Mouse (Mus musculus): ENCODE results near the gene 4930452B06Rik. TPM values are rescaled to one million over a fixed set of nuclear protein-coding genes. Genes with fewer than 3 reads are reported as not detected.
"Not testable (repeated sequence)": the region's sequence is repeated elsewhere in the genome, so short reads cannot be mapped to it uniquely, and the experiment has no call there.

Gene 4930452B06Rik
- total and polyA plus RNA-seq, 2 experiments from 2014 or later, result 9.2 to 10.9 TPM

- H3K4me2 ChIP-seq (ENCODE audit: low read depth), result no peak overlapping the region
- ATAC-seq, result no peak
- no peaks in the 10 kb centered on the region for H3K27me3 ChIP-seq (ENCODE audit: insufficient read depth, low read length)
- no peak overlapping the region for H3K9ac ChIP-seq
- no peak for DNase-seq
- no peaks in the 10 kb centered on the region for H3K4me1 ChIP-seq (ENCODE audit: insufficient read depth)
- no peak overlapping the region for H3K4me3 ChIP-seq (ENCODE audit: low read depth, low read length)
- TF ChIP-seq CTCF (IDR thresholded peaks at IDR 0.05; ENCODE audit: low read depth), result no peak
- no peak overlapping the region for H3K27ac ChIP-seq (ENCODE audit: low read depth, low read length)
- no peaks in the 10 kb centered on the region for H3K9me3 ChIP-seq (ENCODE audit: low read length)
- H3K36me3 ChIP-seq (ENCODE audit: insufficient read depth), result no peaks in the 10 kb centered on the region
These were observed 54.0 kb downstream of the 4930452B06Rik start for GRCm38 (mm10) chr14:8612080-8612479.

- no peaks in the 10 kb centered on the region for H3K4me1 ChIP-seq (ENCODE audit: insufficient read depth)
- no peak for TF ChIP-seq CTCF (IDR thresholded peaks at IDR 0.05; ENCODE audit: low read depth)
- 79% methylated on average over 3 of the region's 3 CpGs for WGBS
- no peak overlapping the region for H3K4me2 ChIP-seq (ENCODE audit: low read depth)
- no peak overlapping the region for H3K27ac ChIP-seq (ENCODE audit: low read depth, low read length)
- no peaks in the 10 kb centered on the region for H3K9me3 ChIP-seq (ENCODE audit: low read length)
- H3K9ac ChIP-seq, result no peak overlapping the region
- DNase-seq, result no peak
- H3K27me3 ChIP-seq (ENCODE audit: insufficient read depth, low read length), result no peaks in the 10 kb centered on the region
- H3K4me3 ChIP-seq (ENCODE audit: low read depth, low read length), result no peak overlapping the region
- H3K36me3 ChIP-seq (ENCODE audit: insufficient read depth), result no peaks in the 10 kb centered on the region
- no peak for ATAC-seq
These were observed 55.9 kb downstream of the 4930452B06Rik start for GRCm38 (mm10) chr14:8610108-8610507.

DNA sequence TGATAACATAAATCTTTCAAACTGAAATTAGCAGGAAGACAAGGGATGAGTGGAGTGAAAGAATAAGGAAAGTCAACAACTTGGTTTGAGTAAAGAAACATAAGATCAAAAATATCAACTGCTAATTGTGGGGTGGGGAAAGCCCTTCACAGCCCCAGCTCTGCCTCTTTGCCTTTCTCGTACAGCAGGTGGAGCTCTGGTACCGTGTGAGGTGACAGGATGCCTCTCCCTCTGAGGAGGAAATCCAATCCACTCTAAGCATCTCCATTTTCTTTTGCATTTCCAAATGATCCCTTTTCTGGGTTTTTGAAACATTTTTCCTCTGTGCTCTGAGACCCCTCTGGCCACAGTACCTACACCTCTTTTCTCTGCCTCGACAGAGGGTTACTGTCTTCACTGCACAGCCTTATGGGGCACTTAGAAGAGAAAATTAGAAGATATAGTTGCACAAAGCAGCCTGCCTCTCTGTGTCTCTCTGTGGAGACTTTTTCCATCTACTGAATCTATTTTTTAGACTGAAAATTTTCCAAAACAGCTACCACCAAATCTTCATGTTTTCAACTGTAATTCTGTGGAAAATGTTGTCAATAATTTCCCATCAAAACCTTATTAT, 57.4 kb downstream of the 4930452B06Rik start:
- peak; percentile 89 for TF ChIP-seq CTCF (IDR thresholded peaks at IDR 0.05; ENCODE audit: low read depth)
- no peaks in the 10 kb centered on the region for H3K4me1 ChIP-seq (ENCODE audit: insufficient read depth)
- H3K4me3 ChIP-seq (ENCODE audit: low read depth, low read length), result no peak overlapping the region
- H3K27me3 ChIP-seq (ENCODE audit: insufficient read depth, low read length), result no peaks in the 10 kb centered on the region
- ATAC-seq (peak; percentile 90), DNase-seq (peak; percentile 79)
- H3K27ac ChIP-seq (ENCODE audit: low read depth, low read length), result no peak overlapping the region
- no peaks in the 10 kb centered on the region for H3K36me3 ChIP-seq (ENCODE audit: insufficient read depth)
- no peaks in the 10 kb centered on the region for H3K9me3 ChIP-seq (ENCODE audit: low read length)
- H3K4me2 ChIP-seq (ENCODE audit: low read depth), result no peak overlapping the region
- 7% methylated on average over 3 of the region's 3 CpGs for WGBS
- no peak overlapping the region for H3K9ac ChIP-seq

DNA sequence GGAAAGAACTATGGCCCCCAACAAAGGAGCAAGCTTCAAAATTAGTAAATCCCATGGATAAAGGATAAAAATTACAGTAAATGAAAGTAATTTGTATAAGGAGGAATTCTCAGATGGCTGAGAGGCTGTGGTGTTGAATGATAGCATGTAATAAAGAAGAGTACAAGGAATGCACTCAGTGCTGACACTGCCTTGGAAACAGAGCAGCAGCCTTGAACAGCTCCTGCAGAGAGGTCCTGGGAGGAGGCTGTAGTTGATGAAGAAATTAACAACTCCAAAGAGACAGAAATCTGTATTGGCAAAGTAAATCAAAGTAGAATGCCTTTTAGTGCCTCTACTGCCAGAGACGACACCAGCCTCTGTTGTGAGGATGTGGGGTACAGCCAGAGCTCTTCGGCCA, 61.1 kb downstream of the 4930452B06Rik start:
- Histone ChIP-seq H3K4me1 (ENCODE audit: insufficient read depth) (no peaks in the 10 kb centered on the region), H3K4me2 (ENCODE audit: low read depth) (no peak overlapping the region), H3K9me3 (ENCODE audit: low read length) (no peaks in the 10 kb centered on the region), H3K36me3 (ENCODE audit: insufficient read depth) (no peaks in the 10 kb centered on the region), H3K27ac (ENCODE audit: low read depth, low read length) (no peak overlapping the region), H3K9ac (no peak overlapping the region), H3K27me3 (ENCODE audit: insufficient read depth, low read length) (no peaks in the 10 kb centered on the region), H3K4me3 (ENCODE audit: low read depth, low read length) (no peak overlapping the region)
- 86% methylated on average over 2 of the region's 2 CpGs for WGBS
- DNase-seq, result no peak
- no peak for TF ChIP-seq CTCF (IDR thresholded peaks at IDR 0.05; ENCODE audit: low read depth)
- ATAC-seq, result no peak

DNA sequence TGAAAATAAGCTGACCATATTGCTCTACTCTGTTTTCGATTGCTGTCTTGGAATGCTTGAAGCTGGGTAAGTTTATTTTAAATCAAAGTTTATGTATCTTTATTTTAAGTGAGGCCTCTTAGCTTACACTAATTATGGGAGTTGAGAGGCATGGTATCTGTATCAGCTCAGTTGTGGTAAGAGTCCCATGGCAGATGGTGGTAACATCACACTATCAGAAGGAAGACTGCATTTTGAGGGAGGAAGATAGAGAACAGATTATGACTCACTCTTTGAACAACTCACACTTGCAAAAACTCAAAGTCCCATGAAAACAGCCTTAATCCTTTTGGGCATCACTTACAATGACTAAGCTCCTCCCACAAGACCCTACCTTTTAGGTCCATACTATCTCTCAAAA, 81.0 kb downstream of the 4930452B06Rik start:
- Histone ChIP-seq H3K4me1 (ENCODE audit: insufficient read depth) (no peaks in the 10 kb centered on the region), H3K36me3 (ENCODE audit: insufficient read depth) (no peaks in the 10 kb centered on the region), H3K27ac (ENCODE audit: low read depth, low read length) (no peak overlapping the region), H3K9ac (no peak overlapping the region), H3K4me3 (ENCODE audit: low read depth, low read length) (no peak overlapping the region), H3K9me3 (ENCODE audit: low read length) (no peaks in the 10 kb centered on the region), H3K27me3 (ENCODE audit: insufficient read depth, low read length) (no peaks in the 10 kb centered on the region), H3K4me2 (ENCODE audit: low read depth) (no peak overlapping the region)
- TF ChIP-seq CTCF (IDR thresholded peaks at IDR 0.05; ENCODE audit: low read depth), result no peak
- DNase-seq (no peak), ATAC-seq (no peak)
- 90% methylated on average over 1 of the region's 1 CpGs for WGBS

- not testable (repeated sequence) for H3K27ac ChIP-seq (ENCODE audit: low read depth, low read length); H3K27me3 ChIP-seq (ENCODE audit: insufficient read depth, low read length); DNase-seq; H3K4me3 ChIP-seq (ENCODE audit: low read depth, low read length); ATAC-seq; H3K36me3 ChIP-seq (ENCODE audit: insufficient read depth); H3K9me3 ChIP-seq (ENCODE audit: low read length); H3K9ac ChIP-seq; H3K4me1 ChIP-seq (ENCODE audit: insufficient read depth); H3K4me2 ChIP-seq (ENCODE audit: low read depth)
- 94% methylated on average over 2 of the region's 2 CpGs for WGBS
These were observed 115.0 kb downstream of the 4930452B06Rik start for GRCm38 (mm10) chr14:8551006-8551405.

DNA sequence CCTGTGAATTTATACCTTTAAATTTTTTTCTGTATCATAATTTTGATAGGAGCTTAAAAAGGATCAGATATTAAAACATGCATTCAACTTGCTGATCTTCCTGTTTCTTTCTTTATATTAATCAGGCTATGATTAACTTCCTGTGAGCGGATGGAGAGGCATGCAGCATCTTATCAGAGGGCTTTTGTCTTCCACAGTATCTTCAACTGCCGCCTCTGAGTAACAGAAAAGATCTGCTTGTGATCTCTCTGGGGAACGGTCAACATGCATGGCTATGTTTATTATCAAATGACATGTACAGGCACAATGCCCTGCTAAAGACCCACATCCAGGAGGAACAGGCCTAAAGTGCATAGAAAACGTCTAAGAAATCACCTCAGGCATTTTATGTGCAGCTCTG, 116.9 kb downstream of the 4930452B06Rik start:
- WGBS, result 65% methylated on average over 4 of the region's 4 CpGs
- H3K27me3 ChIP-seq (ENCODE audit: insufficient read depth, low read length), result no peaks in the 10 kb centered on the region
- ATAC-seq, result no peak
- no peak overlapping the region for H3K4me2 ChIP-seq (ENCODE audit: low read depth)
- H3K9me3 ChIP-seq (ENCODE audit: low read length), result no peaks in the 10 kb centered on the region
- DNase-seq, result no peak
- H3K4me3 ChIP-seq (ENCODE audit: low read depth, low read length), result no peak overlapping the region
- no peaks in the 10 kb centered on the region for H3K36me3 ChIP-seq (ENCODE audit: insufficient read depth)
- H3K9ac ChIP-seq, result no peak overlapping the region
- TF ChIP-seq CTCF (IDR thresholded peaks at IDR 0.05; ENCODE audit: low read depth), result no peak
- H3K27ac ChIP-seq (ENCODE audit: low read depth, low read length), result no peak overlapping the region
- no peaks in the 10 kb centered on the region for H3K4me1 ChIP-seq (ENCODE audit: insufficient read depth)

All from forebrain, postnatal 0 days (tissue).